Mouse (Mus musculus): Measurements from ENCODE around the gene Gm3248.
"Not testable (repeated sequence)": the region's sequence is repeated elsewhere in the genome, so short reads cannot be mapped to it uniquely, and the experiment has no call there.

DNA sequence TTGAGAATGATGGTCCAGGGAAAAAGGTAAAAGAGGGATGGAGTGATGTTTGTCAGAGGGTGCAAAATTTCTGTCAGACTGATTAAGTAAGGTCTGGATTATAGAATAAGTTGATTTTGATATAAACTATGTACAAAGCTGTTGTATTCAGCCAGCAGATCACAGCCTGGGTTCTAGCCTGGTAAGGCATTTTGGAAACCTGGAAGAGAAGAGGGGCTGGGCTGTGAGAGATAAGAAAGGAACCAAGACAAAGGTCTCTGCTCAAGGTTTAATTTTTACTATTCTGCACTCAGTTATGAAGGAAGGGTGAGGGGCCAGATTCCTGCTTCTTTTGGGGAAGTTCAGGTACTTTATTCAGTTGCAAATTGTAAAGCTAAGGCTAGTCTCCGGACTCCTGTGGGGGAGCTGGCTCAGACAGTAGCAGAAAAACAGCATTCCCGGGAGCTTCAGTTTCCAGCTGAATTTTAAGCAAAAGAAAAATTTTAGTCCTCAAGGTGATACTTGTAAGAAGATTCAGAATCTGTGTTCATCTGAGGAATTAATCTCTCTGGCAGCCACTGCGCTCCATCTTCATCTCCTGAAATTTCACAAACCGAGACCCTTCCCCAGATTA lies 43.1 kb downstream of the Gm3248 start:
- not testable (repeated sequence) for TF ChIP-seq CTCF (conservative IDR thresholded peaks at IDR 0.05; ENCODE audit: low read length); POU5F1 (IDR thresholded peaks at IDR 0.05; ENCODE audit: borderline replicate concordance, low read length)

All from E14TG2a.4 (cell line).